Mouse (Mus musculus): ENCODE measurements around the gene Ly6g6f. TPM values are rescaled to one million over a fixed set of nuclear protein-coding genes. Genes with fewer than 3 reads are reported as not detected.
A peak's percentile ranks its signal among the peaks of the same experiment; 100 is the strongest.

Ly6g6f gene
- total and polyA plus RNA-seq, 3 experiments: 0.54 to 0.67 TPM; not detected in 1

- no peaks in the 10 kb centered on the region for H3K9me3 ChIP-seq (replicated peaks; ENCODE audit: low read length)
- DNase-seq (ENCODE audit: extremely low read depth): peak; percentile 99
- H3K4me2 ChIP-seq (ENCODE audit: insufficient read depth, low read depth, poor library complexity, severe bottlenecking): peak within 1 kb of the TSS; percentile 78
- dilution Hi-C loops (cut with MboI; ENCODE audit: extremely low pct_ligation_motif_present, extremely low pct_unique_long_range_greater_than_20kb, low sequenced_read_pairs) (no loop called here), in situ Hi-C loops (cut with MboI; ENCODE audit: low pct_ligation_motif_present, low pct_unique_long_range_greater_than_20kb, low sequenced_read_pairs) (no loop called here)
- peaks cover 0 to 45% of the 10 kb centered on the region in 2 experiments; a peak in 2 of 4 replicates for H3K4me1 ChIP-seq (ENCODE audit: control insufficient read depth in 1 of 2, insufficient read depth in 2 of 2)
- H3K27me3 ChIP-seq (replicated peaks): no peaks in the 10 kb centered on the region
- TF ChIP-seq JUN (IDR thresholded peaks at IDR 0.05; ENCODE audit: insufficient read depth, low read depth, low read length) (no peak), TBP (conservative IDR thresholded peaks at IDR 0.05; ENCODE audit: low read depth, low read length) (peak; percentile 61; the same call in 1 of the 2 replicates), PAX5 (IDR thresholded peaks at IDR 0.05; ENCODE audit: low read length) (no peak), E2F4 (IDR thresholded peaks at IDR 0.05; ENCODE audit: insufficient replicate concordance, low read depth, low read length) (no peak), HCFC1 (IDR thresholded peaks at IDR 0.05; ENCODE audit: low read depth, low read length) (peak; percentile 97), RCOR1 (conservative IDR thresholded peaks at IDR 0.05; ENCODE audit: low read depth, low read length) (no peak), UBTF (IDR thresholded peaks at IDR 0.05; ENCODE audit: low read depth, low read length) (0 out of 2 replicates have a peak, but pooled peaks have one; percentile 46), CTCF (conservative IDR thresholded peaks at IDR 0.05 in 1 of 2, IDR thresholded peaks at IDR 0.05 in 1 of 2; ENCODE audit: low read depth in 2 of 2, low read length in 2 of 2) (no peak), POLR2A (IDR thresholded peaks at IDR 0.05; ENCODE audit: low read depth, low read length) (peak; percentile 85), KAT2A (IDR thresholded peaks at IDR 0.05; ENCODE audit: insufficient replicate concordance, low read length) (peak; percentile 97), MAX (IDR thresholded peaks at IDR 0.05; ENCODE audit: low read length) (0 out of 2 replicates have a peak, but pooled peaks have one; percentile 47), SIN3A (IDR thresholded peaks at IDR 0.05; ENCODE audit: low read length) (peak; percentile 93), ZC3H11A (IDR thresholded peaks at IDR 0.05; ENCODE audit: low read depth, low read length) (no peak), POLR2AphosphoS2 (IDR thresholded peaks at IDR 0.05; ENCODE audit: low read depth, low read length) (no peak), GABPA (IDR thresholded peaks at IDR 0.05; ENCODE audit: insufficient replicate concordance, low read depth, low read length) (peak; percentile 57; the same call in 1 of the 2 replicates), CHD2 (IDR thresholded peaks at IDR 0.05; ENCODE audit: low read length) (peak; percentile 89), RAD21 (IDR thresholded peaks at IDR 0.05; ENCODE audit: low read depth, low read length) (no peak), NRF1 (IDR thresholded peaks at IDR 0.05; ENCODE audit: low read depth, low read length) (peak; percentile 88), BHLHE40 (IDR thresholded peaks at IDR 0.05; ENCODE audit: low read depth, low read length) (0 out of 2 replicates have a peak, but pooled peaks have one; percentile 26), CHD1 (IDR thresholded peaks at IDR 0.05; ENCODE audit: low read depth, low read length) (no peak), MAZ (IDR thresholded peaks at IDR 0.05; ENCODE audit: low read depth, low read length) (peak; percentile 88), TCF12 (IDR thresholded peaks at IDR 0.05; ENCODE audit: low read depth, low read length) (peak; percentile 69; the same call in 1 of the 2 replicates), MAFK (IDR thresholded peaks at IDR 0.05; ENCODE audit: insufficient replicate concordance, low read length) (no peak), MEF2A (IDR thresholded peaks at IDR 0.05; ENCODE audit: borderline replicate concordance, low read depth, low read length) (peak; percentile 45; the same call in 1 of the 2 replicates), ELF1 (IDR thresholded peaks at IDR 0.05; ENCODE audit: low read depth, low read length) (peak; percentile 99), SMC3 (IDR thresholded peaks at IDR 0.05; ENCODE audit: low read depth, low read length) (no peak), MYC (IDR thresholded peaks at IDR 0.05; ENCODE audit: low read depth, low read length) (no peak; the same call in 1 of the 2 replicates), EP300 (IDR thresholded peaks at IDR 0.05; ENCODE audit: low read length) (no peak), MXI1 (IDR thresholded peaks at IDR 0.05; ENCODE audit: low read depth, low read length) (0 out of 2 replicates have a peak, but pooled peaks have one; percentile 9), ZNF384 (IDR thresholded peaks at IDR 0.05; ENCODE audit: low read depth, low read length) (no peak), USF2 (conservative IDR thresholded peaks at IDR 0.05; ENCODE audit: low read depth, low read length) (no peak), USF1 (IDR thresholded peaks at IDR 0.05; ENCODE audit: low read depth, low read length) (no peak), NELFE (IDR thresholded peaks at IDR 0.05; ENCODE audit: low read depth, low read length) (peak; percentile 77), ETS1 (conservative IDR thresholded peaks at IDR 0.05; ENCODE audit: low read depth, low read length) (no peak), ZMIZ1 (IDR thresholded peaks at IDR 0.05; ENCODE audit: low read depth, low read length) (peak; percentile 66; the same call in 1 of the 2 replicates), JUND (conservative IDR thresholded peaks at IDR 0.05; ENCODE audit: low read depth, low read length) (no peak), IRF4 (IDR thresholded peaks at IDR 0.05; ENCODE audit: low read depth, low read length) (peak; percentile 8; the same call in 1 of the 2 replicates), ZKSCAN1 (IDR thresholded peaks at IDR 0.05; ENCODE audit: borderline replicate concordance, low read depth, low read length) (no peak)
- H3K9ac ChIP-seq (ENCODE audit: insufficient read depth, low read depth): peak within 1 kb of the TSS; percentile 95
- H3K36me3 ChIP-seq (replicated peaks in 1 of 2; ENCODE audit: control insufficient read depth in 1 of 2, insufficient read depth in 1 of 2, low read length in 1 of 2): peaks cover 37 to 51% of the 10 kb centered on the region in 2 experiments
- H3K79me2 ChIP-seq (replicated peaks; ENCODE audit: control insufficient read depth, extremely low read depth, insufficient read depth, poor library complexity, severe bottlenecking): peaks cover 38% of the 10 kb centered on the region
- peak within 1 kb of the TSS; percentile 95 to 99 (median 98) for H3K4me3 ChIP-seq (replicated peaks in 1 of 3; ENCODE audit: low read depth in 2 of 3, low read length in 2 of 3, poor library complexity in 1 of 3)
- peak within 1 kb of the TSS; percentile 83 for H3K27ac ChIP-seq (ENCODE audit: insufficient read depth, low read depth)
These were observed 35.9 kb upstream of the Ly6g6f start, which contains the start of gene Gpank1 for GRCm38 (mm10) chr17:35121143-35121799. Gene Gpank1 (plus strand): TSS chr17:35121455.
